8 mouse cellular contexts compared by ENCODE assay signal in the genomic region with DNA sequence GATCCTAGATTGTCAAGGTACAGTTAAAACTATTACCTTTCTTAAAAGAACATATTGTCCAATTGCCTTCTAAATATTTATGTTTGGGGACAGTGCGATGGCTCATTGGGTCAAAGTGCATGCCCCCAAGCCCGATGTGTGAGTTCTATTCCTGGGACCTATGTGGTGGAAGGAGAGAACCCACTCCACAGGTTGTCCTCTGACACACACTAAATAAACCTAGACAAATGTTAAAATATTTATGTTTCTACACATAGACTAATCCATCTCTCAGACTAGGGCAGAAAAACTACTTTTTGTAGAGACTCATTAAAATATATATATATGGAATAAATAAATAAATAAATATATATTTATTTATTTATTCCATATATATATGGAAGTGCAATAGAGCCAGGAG. TPM values are rescaled to one million over a fixed set of nuclear protein-coding genes. Genes with fewer than 3 reads are reported as not detected.
DNase-seq lines count a peak whose midpoint lies in the region; ATAC-seq and TF ChIP-seq lines count a peak whose summit lies in the region.

No protein-coding gene starts in this region.

- ATAC-seq in heart, embryonic 15.5 days (replicated peaks; ENCODE audit: insufficient number of reproducible peaks, insufficient read depth, low FRiP score, low read depth) = no peak
- peak; percentile 57 for ATAC-seq in hindbrain, embryonic 15.5 days (ENCODE audit: low FRiP score, low read depth)
- peak; percentile 64 for ATAC-seq in midbrain, embryonic 16.5 days

- H3K4me3 ChIP-seq in heart, embryonic 15.5 days = peak overlapping the region; percentile 96
- H3K4me3 ChIP-seq in cortical plate, adult 2 months (ENCODE audit: insufficient read depth, low read length) = peak overlapping the region; percentile 94; the same call in 1 of the 2 replicates
- H3K4me3 ChIP-seq in hindbrain, embryonic 15.5 days = peak overlapping the region; percentile 94
- peak overlapping the region; percentile 79 for H3K4me3 ChIP-seq in midbrain, embryonic 16.5 days (ENCODE audit: low read depth, low read length)

- TF ChIP-seq POLR2A in cortical plate, adult 2 months (IDR thresholded peaks at IDR 0.05; ENCODE audit: extremely low read depth, insufficient read depth, low read length) = no peak

- no peak for DNase-seq in heart, adult 18-20 months
- DNase-seq in thymus, postnatal 36 days = no peak
- no peak for DNase-seq in right cerebral cortex, postnatal 14 days
- DNase-seq in layer of hippocampus, postnatal 36 days = no peak

- H3K4me1 ChIP-seq in heart, embryonic 15.5 days (replicated peaks) = peaks cover 12% of the 10 kb centered on the region
- no peaks in the 10 kb centered on the region for H3K4me1 ChIP-seq in cortical plate, adult 2 months (ENCODE audit: control insufficient read depth, insufficient read depth, low read length)
- H3K4me1 ChIP-seq in hindbrain, embryonic 15.5 days (replicated peaks) = peaks cover 15% of the 10 kb centered on the region
- peaks cover 12% of the 10 kb centered on the region for H3K4me1 ChIP-seq in midbrain, embryonic 16.5 days (ENCODE audit: control insufficient read depth, insufficient read depth, low read length)

- H3K9me3 ChIP-seq in heart, embryonic 15.5 days (replicated peaks) = no peaks in the 10 kb centered on the region
- no peaks in the 10 kb centered on the region for H3K9me3 ChIP-seq in hindbrain, embryonic 15.5 days
- H3K9me3 ChIP-seq in midbrain, embryonic 16.5 days (replicated peaks; ENCODE audit: control insufficient read depth, low read length, poor library complexity, severe bottlenecking) = no peaks in the 10 kb centered on the region

- TF ChIP-seq CTCF in cortical plate, adult 2 months (IDR thresholded peaks at IDR 0.05; ENCODE audit: extremely low read depth, insufficient read depth, low read length) = no peak

- H3K27ac ChIP-seq in heart, embryonic 15.5 days = no peak overlapping the region
- H3K27ac ChIP-seq in cortical plate, adult 2 months (ENCODE audit: insufficient read depth, low read length) = no peak overlapping the region
- H3K27ac ChIP-seq in hindbrain, embryonic 15.5 days (replicated peaks) = no peak overlapping the region
- no peak overlapping the region for H3K27ac ChIP-seq in midbrain, embryonic 16.5 days (ENCODE audit: low read length)

- H3K27me3 ChIP-seq in heart, embryonic 15.5 days = no peaks in the 10 kb centered on the region
- no peaks in the 10 kb centered on the region for H3K27me3 ChIP-seq in hindbrain, embryonic 15.5 days
- H3K27me3 ChIP-seq in midbrain, embryonic 16.5 days (ENCODE audit: control insufficient read depth, insufficient read depth, low read depth, low read length) = no peaks in the 10 kb centered on the region

- 96% methylated on average over 2 of the region's 2 CpGs for WGBS in heart, embryonic 15.5 days
- WGBS in hindbrain, embryonic 15.5 days = 92% methylated on average over 2 of the region's 2 CpGs
- WGBS in midbrain, embryonic 16.5 days = 88% methylated on average over 2 of the region's 2 CpGs

- no peak overlapping the region for H3K9ac ChIP-seq in heart, embryonic 15.5 days
- no peak overlapping the region for H3K9ac ChIP-seq in hindbrain, embryonic 15.5 days
- H3K9ac ChIP-seq in midbrain, embryonic 16.5 days (ENCODE audit: low read depth, low read length) = no peak overlapping the region

- peaks cover 18% of the 10 kb centered on the region for H3K36me3 ChIP-seq in heart, embryonic 15.5 days
- peaks cover 15% of the 10 kb centered on the region for H3K36me3 ChIP-seq in hindbrain, embryonic 15.5 days
- H3K36me3 ChIP-seq in midbrain, embryonic 16.5 days (ENCODE audit: control insufficient read depth, insufficient read depth, low read length) = peaks cover 20% of the 10 kb centered on the region

- H3K4me2 ChIP-seq in heart, embryonic 15.5 days = peak overlapping the region; percentile 83; the same call in 1 of the 2 replicates
- no peak overlapping the region for H3K4me2 ChIP-seq in hindbrain, embryonic 15.5 days
- H3K4me2 ChIP-seq in midbrain, embryonic 16.5 days (ENCODE audit: low read length) = no peak overlapping the region

RNA-seq across cellular contexts. Expression of a gene that starts 0.4 kb away (rescaled TPM):
- 0.40 and 0.62 TPM in 2 replicates for polyA plus RNA-seq in heart, embryonic 15.5 days (2015; fragmentation: Nextera tagmentation; extraction: Ambion mirVana)
- 10 to 100 TPM; 10.7 to 11.2 TPM for total RNA-seq in heart, adult 18-20 months (2021)
- polyA plus RNA-seq in cortical plate, adult 2 months (2012; rRNA removed) = 15.1 and 15.8 TPM in 2 replicates
- polyA plus RNA-seq in hindbrain, embryonic 15.5 days (2015; fragmentation: Nextera tagmentation; extraction: Ambion mirVana) = 0.43 and 0.63 TPM in 2 replicates
- polyA plus RNA-seq in midbrain, embryonic 16.5 days (2015; fragmentation: Nextera tagmentation; extraction: Ambion mirVana) = 0.34 and 0.70 TPM in 2 replicates
- total RNA-seq in layer of hippocampus, postnatal 36 days (2021) = 10 to 100 TPM; 17.2 to 19.5 TPM

RNA-seq across cellular contexts. Expression of a gene that starts 48.4 kb away (rescaled TPM):
- polyA plus RNA-seq in heart, embryonic 15.5 days (2015; fragmentation: Nextera tagmentation; extraction: Ambion mirVana) = 27.4 and 29.6 TPM in 2 replicates
- total RNA-seq in heart, adult 18-20 months (2021) = 10 to 100 TPM; 30.7 to 32.6 TPM
- polyA plus RNA-seq in cortical plate, adult 2 months (2012; rRNA removed) = 21.7 and 22.9 TPM in 2 replicates
- polyA plus RNA-seq in hindbrain, embryonic 15.5 days (2015; fragmentation: Nextera tagmentation; extraction: Ambion mirVana) = 29.0 and 31.6 TPM in 2 replicates
- polyA plus RNA-seq in midbrain, embryonic 16.5 days (2015; fragmentation: Nextera tagmentation; extraction: Ambion mirVana) = 32.9 and 37.8 TPM in 2 replicates
- 10 to 100 TPM; 24.4 to 27.4 TPM for total RNA-seq in layer of hippocampus, postnatal 36 days (2021)
